Mouse (Mus musculus) mesoderm, embryonic 11.5 days (tissue): ENCODE results near the gene Cd81.
A peak's percentile ranks its signal among the peaks of the same experiment; 100 is the strongest.

ENCODE experiments used
- DNase-seq: peaks from one replicate; pipeline ENCODE4 v3.0.0-alpha.2; 2012; ENCODE audit warnings: low read depth, low spot score

The Cd81 gene

DNA sequence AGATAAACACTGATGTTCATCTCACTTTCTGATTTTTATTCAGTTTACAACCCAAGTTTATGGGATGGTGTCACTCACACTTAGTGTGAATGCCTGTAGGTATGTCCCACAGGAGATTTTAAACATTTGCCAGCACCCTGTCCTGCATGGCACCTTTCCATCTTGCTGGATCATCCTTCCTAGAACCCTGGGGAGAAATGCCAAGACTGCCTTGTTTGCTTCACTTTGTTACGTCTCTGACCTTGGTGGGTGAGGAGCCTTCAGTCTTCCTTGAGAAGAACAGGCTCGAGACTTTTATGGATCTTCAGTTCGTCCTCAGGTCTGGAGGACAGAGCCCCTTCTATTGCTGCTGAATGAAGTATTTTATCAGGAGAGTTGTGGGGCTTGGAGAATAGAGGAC, 3.2 kb upstream of the Cd81 start:
- DNase-seq, result no peak

DNA sequence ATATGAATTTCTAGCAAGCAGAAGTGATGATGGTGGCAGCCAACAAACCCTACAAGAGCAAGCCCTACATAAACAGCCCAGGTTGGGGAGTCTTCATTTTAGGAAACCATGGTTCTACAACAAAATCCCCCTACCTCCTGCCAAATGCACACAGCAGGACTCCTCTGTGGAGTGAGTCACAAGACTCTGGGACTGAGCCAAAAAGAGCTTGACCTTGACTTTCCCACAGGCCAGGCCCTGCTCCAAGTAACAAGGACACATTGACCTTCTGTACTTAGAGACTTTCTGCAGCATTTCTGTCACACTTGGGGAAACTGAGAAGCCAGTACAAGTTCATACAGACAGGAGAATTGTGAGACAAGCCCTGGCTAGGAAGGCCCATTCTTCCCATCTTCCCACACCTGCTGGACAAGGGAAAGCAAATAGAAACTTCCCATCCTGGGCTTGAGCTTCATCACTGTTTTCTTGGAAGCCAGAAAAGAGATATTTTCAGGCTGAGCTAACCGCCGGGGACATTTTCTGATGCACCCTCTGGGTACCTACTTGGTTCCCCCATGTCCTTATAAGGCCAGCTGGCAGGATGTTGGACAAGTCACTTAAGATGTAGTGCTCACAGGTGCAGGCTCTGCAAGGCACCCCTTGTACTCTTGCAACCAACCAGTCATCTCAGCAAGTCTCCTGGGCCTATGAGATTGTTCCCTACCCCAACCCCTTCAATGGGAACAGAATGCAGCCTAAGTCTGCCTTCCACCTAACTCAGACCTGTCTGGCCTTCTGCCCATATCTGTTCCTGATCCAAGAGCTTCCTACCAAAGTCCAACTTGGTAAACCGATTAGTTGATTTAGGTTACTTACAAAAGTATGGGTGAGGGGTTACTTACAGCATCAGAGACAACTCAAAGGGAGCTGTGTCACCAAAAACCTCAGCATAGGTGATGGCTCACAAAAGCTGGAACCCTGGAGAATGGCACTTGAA, 2.4 kb upstream of the Cd81 start:
- DNase-seq, result no peak

DNA sequence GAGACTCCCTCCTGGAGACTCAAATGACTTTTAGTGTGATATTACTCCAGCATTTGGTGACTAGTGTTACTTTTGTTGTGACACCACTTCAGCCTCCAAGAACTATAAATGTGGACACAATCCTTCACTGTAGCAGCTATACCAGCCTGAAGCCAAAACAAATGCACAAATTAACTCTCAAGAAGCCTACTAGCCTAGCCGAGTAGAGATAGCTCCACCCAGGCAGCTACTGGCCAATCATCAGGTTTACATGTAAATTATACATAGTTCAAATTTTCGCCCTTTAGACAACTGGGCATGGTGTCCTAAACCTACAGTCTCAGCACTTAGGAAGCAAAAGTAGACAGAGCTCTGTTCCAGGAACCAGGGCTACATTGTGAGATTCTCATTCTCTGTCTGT, 1.2 kb upstream of the Cd81 start:
- DNase-seq, result no peak

DNA sequence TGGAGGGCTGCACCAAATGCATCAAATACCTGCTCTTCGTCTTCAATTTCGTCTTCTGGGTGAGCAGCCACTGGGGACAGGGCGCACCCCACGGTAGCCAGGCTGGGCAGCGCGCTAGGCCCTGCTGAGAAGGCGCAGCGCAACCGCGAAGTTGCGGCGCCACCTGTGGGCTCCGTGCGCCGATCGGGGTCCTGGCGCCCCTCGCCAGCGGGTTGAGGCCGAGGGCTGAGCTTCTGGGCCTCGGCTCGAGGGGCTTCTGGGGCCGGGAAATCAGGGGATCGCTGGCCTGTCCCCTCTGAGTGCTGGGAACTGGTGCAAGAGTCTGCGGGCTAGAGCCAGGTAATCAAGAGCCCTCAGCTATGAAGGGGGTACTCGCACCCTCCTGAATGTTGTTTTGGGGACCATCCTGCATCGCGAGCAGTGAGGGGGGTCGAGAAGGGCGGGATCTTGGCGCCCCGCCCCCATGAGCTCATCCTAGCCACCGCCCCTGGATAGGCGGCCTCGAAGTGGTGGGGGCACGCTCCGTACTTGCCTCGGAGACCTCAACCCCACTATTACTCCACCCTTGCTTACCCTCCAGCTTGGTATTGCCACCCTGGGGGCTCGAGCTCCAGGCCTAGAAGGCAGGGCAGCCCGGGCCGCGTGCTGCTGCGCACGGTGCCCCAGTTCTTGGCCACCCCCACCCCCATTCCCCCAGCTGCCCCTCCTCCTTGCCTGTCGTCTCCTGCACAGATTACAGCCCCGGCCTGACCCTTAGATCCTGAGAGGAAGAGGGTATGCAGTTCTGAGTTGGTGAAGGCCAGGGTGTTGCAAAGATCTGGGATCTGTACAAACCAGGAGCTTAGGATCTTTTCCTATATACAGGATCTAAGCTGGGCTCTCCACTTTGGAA, 715 bp downstream of the Cd81 start:
- DNase-seq, result peak; percentile 71

DNA sequence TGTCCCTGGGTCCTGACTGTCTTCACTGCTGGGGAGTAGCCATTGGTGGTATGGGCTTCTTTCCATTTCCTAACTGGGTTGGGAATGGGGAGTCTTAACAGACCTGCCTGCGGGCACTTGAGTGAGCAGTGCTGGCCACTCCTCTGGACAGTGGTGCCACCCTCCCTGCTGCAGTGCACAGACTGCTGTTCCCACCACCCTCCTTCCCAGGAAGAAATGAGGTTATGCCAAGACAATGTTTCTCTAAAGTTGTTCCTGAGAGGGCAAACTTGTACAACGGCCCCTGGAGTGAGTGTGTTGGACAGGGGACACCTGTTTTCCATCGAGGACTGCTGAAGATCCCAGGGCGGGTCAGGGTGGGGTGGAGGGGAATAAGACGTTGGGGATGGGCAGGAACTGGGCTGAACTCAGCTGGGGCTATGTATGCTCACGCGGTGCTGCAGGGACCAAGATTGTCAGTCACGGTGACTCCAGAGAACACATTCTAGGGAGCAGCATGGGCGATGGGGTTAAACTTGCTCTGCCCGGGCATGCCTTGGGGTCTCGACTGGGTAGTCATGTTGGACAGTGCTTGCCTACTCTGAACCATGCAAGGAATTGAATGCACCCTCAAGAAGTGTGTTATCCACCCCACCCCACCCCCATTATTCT, 1.5 kb downstream of the Cd81 start:
- DNase-seq, result no peak

DNA sequence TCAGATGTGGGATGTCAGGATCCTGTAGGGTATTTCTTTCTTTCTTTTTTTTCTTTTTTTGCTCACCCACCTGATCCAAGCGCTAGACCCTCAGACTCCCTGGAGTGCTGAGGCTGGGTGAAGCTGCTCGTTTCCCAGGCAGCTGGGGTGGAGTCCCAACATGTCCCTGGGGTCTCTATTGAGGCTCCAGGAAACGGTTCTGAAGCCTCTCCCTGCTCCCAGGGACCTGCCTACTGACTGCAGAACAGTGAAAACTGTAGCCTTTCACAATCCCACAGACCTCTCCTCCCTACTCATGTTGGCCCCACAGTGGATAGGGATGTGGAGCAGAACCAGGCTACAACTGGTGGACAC, 2.0 kb downstream of the Cd81 start:
- DNase-seq, result no peak

DNA sequence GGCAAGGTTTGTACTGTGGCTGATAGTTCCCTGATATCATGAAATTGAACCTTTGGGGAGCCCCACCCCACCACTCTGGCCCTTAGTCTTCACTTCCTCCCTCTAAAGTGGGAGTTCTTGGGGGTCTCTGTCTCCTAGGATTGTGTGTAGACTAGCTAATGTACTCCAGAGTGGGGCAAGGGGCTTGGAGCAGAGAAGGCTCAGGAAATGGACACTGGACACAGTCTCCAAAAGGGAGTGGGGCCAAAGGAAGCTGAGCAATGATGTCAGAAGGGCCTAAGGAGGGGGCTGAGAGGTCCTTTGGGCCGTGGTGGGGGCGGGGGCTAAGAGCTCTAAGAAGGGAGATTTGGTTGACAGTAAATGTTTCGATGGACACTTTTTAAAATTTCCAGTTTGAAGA, 2.5 kb downstream of the Cd81 start:
- no peak for DNase-seq

DNA sequence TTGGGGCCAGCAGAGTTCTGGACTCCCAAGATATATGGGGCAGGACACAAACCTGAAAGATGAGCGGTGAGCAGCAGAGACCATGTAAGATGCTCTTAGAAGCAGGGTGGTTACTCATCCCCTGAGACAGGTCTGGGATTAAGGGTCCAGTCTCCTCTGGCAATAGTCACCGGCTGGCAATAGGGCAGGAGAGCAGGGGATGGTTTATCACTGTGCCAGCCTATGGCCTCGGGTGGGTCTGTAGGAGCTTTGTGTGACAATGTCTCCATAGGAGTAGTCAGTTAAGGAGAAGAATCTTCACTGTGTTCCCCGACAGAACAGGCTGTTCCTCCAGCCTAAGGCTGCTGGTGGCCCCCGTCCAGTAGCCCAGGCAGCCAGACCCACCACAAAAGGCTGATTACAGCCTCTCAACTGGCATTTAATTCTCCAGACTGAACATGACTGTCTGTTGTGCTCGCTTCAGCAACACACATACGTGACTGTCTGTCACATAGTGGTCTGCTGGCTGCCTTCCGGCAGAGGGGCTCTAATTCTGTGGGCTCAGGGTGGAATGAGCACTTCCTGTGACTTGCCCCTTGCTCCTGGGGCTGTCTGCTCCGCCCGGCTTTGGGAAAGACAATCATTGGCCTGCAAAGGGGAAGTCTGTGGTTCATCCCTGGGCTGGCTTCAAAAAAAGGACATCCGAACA, 3.1 kb downstream of the Cd81 start:
- no peak for DNase-seq

DNA sequence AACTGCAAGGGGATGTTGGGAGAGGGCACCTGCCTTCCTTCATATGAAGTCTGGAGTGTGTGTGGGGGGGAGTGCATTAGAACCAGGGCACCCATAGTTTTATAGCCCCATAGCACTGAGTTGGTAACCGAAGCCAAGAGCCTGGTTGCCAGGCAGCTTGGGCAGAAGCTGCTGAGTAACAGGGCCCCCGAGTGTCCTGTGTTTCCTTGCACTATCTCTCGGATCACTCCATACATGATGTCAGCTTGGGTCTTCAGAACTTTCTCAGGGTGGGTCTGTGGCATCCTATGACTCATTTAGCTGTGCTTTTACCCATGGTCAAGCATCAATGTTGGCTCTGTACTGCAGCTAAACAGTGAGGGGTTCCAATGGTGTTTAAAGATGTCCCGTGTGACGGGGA, 4.5 kb downstream of the Cd81 start:
- no peak for DNase-seq

DNA sequence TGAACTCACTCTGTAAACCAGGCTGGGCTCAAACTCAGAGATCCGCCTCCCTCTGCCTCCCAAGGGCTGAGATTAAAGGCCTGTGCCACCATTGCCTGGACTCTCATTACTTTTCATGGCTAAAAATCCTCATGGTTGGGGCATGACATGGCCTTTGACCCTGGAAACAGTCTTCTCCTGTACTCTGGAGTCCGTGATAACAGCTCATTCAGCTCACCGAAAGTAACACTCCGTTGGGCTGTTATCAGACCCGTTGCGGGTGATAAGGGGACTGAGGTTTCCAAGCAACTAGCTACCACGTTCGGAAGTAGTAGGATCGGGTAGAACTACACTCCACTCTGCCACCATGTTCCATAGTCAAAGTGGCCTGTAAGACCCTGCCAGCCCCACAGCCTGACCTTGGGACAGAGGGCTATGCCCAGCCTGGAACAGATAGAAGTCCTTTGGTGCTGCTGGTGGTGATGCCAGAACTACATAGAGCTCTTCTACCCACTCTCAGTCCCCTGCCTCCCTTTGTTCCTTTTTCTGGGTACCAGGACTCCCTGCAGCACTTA, 5.2 kb downstream of the Cd81 start:
- DNase-seq, result no peak

DNA sequence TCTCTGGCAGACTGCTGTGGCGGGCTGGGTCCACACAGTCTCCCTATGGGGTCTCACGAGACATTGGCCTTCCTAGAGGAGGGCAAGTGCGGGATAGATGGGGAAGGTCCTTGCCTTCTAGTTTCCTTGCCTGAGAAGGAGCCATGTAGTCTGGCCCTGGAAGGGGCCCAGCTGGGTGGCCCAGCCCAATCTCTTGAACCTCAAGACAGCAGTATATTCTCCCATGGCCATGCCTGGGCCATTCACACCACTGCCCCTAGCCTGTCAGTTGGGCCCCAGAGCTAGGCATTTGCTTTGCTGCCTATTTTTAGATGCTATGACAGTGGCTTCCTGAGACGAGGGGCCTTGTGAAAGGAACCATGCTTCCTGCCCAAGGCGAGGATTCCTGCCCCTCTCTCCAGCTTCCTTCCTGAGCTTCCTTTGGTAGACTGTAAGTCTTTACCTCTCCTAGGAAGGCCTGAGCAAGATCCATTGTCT, 5.7 kb downstream of the Cd81 start:
- no peak for DNase-seq

DNA sequence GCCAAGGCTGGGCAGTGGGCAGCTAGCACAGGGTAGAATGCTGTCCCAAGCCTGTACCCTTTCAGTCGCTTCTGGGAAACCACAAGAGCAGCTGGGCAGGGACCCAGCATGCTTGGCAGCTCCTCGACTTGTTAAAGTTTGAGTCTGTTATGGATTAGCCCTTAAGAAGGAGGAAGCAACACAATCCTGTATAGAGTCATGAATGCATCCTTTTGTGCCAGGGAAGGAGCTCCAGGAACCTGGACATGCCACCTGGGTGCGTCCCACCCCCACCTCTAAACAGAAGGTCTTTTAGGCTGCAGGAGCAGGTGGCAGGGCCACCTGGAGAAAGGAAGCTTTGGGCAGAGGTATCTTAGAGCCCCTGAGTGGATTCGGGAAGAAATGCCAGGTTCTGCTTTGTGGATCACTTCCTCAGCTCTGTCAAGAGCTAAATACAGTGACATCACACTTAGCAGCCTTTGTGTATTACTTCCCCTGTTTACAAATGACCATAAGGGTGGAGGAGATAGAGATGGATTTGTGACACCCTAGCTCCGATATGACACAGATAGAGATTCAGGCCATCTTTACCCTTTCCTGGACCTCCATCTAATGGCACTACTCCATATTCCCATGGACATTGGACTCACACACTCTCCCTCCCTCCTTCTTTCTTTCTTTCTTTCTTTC, 6.8 kb downstream of the Cd81 start:
- no peak for DNase-seq

DNA sequence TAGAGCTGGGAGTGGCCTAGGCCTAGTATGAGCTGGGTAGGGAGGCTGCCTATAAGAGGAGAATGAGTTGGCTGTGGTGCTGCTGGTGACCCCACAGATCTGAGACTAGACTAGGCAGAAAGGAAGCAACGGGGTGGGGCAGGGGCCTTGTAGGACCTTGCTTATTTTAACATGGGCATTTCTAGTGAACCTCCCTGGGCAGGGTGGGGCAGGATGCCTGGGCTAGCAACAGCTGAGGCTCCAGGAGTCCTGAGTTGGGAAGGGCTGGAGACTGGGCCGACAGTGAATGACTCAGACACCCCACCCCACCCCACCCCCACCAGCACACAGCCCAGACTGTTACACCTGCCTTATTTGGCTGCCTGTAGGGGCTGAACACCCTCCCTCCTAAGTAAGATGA, 10.2 kb downstream of the Cd81 start:
- no peak for DNase-seq

DNA sequence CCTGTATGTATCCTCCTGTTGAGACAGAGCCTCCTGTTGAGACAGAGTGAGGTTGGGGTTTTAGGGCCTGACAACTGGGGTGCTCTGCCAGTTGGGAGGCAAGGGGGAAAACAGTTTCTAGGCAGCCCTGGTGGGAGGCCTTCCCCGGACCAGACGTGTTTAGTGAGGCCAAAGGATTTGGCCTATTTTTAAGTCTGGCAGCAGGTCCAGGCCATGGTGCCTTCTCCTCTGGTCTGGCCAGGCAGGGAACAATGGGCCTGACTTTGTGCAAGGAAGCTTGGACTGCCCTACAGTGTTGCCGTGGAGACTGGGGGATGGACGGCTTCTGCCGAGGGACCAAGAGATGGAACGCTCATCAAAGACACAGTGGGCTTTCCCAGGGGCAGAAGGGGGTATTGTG, 11.7 kb downstream of the Cd81 start:
- DNase-seq, result no peak

DNA sequence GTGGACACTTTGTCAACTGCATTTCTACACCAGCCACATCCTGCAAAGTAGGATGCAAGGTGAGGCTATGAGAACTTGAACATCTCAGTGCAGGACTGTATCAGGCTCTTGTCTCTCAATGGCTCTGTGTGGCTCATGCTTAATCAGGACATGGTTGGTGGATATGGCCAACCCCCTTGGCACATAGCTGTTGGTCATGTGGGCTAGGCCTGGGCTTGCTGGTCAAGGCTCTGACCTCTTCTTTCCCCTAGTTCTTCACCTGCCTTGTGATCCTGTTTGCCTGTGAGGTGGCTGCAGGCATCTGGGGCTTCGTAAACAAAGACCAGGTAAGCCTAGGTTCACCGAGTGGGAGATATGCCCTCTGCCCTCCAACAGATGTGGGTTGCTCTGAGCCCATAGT, 13.2 kb downstream of the Cd81 start:
- DNase-seq, result no peak

DNA sequence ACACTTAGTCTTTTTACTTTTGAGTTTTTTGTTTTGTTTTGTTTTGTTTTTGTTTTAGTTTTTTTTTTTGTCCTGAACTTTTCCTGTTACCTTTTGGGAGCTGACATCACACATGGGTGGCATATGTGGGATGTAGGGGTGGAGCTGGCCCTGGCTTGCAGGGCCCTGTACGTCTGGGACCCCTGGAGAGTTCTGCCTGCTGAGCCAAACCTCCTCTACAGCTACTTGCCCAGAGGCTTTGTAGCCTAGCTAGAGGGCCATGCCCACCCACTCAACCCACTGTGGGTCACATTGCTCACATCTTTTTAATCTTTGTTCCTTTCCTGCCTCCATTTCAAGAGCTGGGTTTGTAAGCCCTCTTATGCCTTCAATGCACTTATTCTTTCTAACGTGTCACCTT, 14.9 kb downstream of the Cd81 start:
- no peak for DNase-seq

DNA sequence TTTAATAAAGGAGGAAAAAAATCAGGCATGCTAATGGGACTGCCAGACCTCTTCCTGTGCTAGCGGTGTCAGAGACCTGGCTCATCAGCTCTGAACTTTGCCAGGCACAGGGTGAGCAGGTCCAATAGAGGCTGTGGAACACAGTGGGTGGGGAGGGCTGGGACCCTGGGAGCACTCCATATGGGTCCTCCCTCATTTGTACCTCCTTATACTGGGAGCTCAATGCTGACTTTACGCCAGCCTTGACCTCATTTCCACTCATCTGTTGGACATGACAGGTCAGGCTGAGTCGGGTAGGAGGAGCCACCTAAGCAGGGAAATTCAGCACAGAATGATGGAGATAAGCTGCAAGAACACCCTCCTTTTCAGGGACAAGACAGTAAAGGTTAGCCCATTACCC, 15.4 kb downstream of the Cd81 start:
- no peak for DNase-seq

DNA sequence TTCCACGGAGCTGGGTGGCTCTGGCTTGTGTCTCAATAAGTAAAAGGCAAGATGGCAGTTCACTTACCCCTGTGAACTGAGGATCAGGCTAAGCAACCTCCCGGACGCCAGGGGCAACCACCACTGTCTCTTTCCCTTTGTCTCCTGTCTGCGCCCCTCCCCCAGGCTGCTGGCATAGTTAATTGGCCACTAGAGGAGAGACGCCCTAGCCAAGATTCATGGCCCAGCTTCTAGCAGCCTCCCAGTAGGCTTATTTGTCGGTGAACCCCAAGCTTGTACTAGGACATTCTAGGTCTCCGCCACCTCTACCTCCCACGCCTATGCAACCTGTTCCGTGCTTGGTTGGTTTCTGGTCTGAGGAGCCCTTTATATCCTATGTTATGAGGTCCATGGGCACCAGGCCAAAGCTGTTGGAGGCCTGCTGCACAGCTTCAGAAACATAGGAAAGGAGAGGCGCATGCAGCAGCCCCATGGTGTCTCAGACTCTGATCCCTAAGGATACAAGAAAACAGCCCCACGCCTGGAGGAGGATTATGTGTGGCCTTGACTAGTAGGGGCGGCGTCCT, 15.9 kb downstream of the Cd81 start:
- DNase-seq, result peak; percentile 50

DNA sequence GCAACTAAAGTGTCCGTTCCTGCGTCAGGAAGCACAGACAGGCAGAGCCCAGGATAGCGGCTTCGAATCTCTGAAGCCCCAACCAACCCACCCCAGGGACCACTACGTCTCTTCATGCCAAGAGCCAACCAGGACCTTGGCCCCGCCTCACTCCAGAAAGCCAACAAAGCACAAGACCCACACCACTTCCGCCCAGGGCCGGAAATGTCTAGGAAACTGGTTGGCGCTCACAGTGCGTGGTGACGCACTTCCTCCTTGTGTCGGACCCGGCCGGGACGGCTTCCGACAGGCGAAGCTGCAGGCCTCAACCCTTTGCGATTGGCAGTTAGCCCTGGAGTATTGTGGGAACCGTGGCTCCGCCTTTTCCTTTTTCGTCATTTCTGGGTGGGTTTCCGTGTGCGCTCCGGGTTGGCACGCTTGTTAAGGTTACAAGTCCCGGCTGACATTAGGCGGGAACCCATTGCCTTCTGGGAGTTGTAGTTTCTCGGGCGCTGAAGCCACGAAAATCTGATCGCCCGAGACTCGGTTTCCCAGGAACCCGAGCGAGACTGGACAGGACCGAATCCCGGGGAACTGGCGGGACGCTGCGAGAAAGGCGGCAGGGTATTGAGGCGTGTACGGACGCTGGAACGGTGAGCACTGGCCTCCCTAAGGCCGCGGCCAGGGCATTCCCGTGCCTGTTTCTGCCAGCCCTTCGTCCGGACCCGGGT, 16.5 kb downstream of the Cd81 start, which contains the start of gene Tssc4:
Tssc4 (plus strand) TSS at position 368 of the 710 bp plus-strand sequence.
- peak; percentile 100 for DNase-seq
